Mouse (Mus musculus) spleen, adult 2 months (tissue): ENCODE results near the gene Wdr20.

Experiments used
- CTCF ChIP-seq: fragments of 200-500 bp; IDR thresholded peaks from 2 replicates; pipeline ENCODE4 v1.5.1; 2011; ENCODE audit warnings: mild to moderate bottlenecking, inconsistent platforms; ENCODE audit not compliant: insufficient read depth, insufficient read length, insufficient replicate concordance; ENCODE audit errors: extremely low read depth
- POLR2A ChIP-seq: fragments of 200-500 bp; IDR thresholded peaks from 2 replicates; pipeline ENCODE4 v1.6.1; 2011; ENCODE audit warnings: low read depth, low read length, inconsistent platforms

DNA sequence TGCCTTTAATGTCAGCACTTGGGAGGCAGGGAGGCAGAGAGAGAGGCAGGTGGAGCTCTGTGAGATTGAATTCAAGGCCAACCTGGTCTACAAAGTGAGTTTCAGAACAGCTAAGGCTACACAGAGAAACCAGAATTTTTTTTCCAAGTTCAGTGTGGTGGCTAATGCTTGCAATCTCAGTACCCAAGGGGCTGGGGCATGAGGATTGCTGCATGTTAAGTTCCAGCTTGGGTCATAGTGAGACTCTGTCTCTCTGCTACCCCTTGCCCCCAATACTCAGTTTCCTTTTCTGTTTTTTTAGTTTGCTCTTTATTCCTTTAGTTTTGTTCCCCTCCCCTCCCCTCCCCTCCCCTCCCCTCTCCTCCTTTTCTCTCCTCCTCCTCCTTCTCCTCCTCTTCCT is 15.0 kb downstream of the Wdr20 start:
- TF ChIP-seq CTCF (no peak), POLR2A (no peak)
